Mouse (Mus musculus) megakaryocyte, embryonic 14.5 days (primary cell): ENCODE measurements at regions not wholly inside any gene's neighbourhood (a gene's known extent, or its start where the extent isn't known, plus 50 kb on each side); places are given as distances from the start of the nearest gene placed in this dataset.

Experiments used
- FLI1 ChIP-seq: IDR thresholded peaks from 2 replicates; pipeline ENCODE4 v1.6.1; 2012; ENCODE audit warnings: low read length, inconsistent platforms, mixed read lengths
- GATA1 ChIP-seq: IDR thresholded peaks from 3 replicates; pipeline ENCODE4 v1.6.1; 2012; ENCODE audit warnings: mixed read lengths, low read length, inconsistent platforms, borderline replicate concordance

DNA sequence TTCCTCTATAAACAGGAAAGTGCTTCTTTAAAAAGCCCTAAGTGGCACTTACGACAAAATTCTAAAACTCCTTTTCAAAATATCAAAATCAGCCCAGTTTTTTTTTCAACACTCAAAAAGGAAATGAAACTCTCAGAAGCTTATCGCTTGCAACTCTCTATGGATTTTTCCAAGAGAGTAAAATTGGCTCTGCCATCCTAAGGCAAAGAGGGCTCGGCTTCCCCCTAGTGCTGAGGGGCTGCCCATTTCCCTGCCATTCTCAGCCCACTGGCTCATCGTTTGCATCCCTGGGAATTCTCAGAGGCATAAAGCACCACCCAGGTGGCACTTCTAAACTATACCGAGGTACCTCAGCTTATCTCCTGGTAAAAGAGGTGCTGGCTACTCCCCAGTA lies 84.7 kb upstream of the Map3k7 start:
- no peak for TF ChIP-seq GATA1
- TF ChIP-seq FLI1 = no peak
